Comparison of ENCODE assay signal across 10 mouse cellular contexts in the genomic region with DNA sequence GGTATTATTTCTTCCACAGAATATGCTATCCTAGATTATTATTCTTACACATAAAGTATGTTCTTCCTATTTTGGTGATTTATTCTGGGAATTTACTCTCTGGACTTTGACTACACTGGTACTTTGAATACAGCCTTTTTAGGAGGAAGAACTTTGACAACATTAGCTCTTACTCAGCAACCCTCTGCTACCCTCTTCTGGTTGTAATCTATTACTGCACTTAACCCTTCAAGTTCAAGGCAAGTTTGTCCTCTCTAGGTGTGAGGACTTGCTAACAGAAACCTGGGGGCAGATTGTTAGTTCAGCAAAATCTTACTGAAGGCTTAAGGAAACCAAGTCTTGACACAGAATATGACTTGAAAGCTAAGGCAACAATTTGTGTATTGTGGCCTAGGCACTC. TPM values are rescaled to one million over a fixed set of nuclear protein-coding genes. Genes with fewer than 3 reads are reported as not detected.
DNase-seq lines count a peak whose midpoint lies in the region; ATAC-seq and TF ChIP-seq lines count a peak whose summit lies in the region.
"Had no signal": no experiment of that assay in that cellular context is flagged by ENCODE, and none has a peak within 500 bp of the region (broad histone marks: within the 10 kb centered on the region; RNA-seq: fewer than 3 reads in every experiment).

No protein-coding gene starts in this region.

- no peak overlapping the region for H3K4me2 ChIP-seq in hindbrain, postnatal 0 days (ENCODE audit: low read depth, low read length)
- H3K4me2 ChIP-seq in hindbrain, embryonic 13.5 days, result no peak overlapping the region
- H3K4me2 ChIP-seq in neural tube, embryonic 12.5 days (replicated peaks), result no peak overlapping the region
- H3K4me2 ChIP-seq in stomach, postnatal 0 days (replicated peaks; ENCODE audit: low read depth), result no peak overlapping the region
- H3K4me2 ChIP-seq: limb, embryonic 15.5 days had no signal

- 0 out of 2 replicates have a peak, but pooled peaks have one; percentile 51 for ATAC-seq in hindbrain, postnatal 0 days
- ATAC-seq in hindbrain, embryonic 13.5 days (ENCODE audit: low FRiP score), result no peak
- peak; percentile 56; the same call in 1 of the 2 replicates for ATAC-seq in neural tube, embryonic 12.5 days (ENCODE audit: low FRiP score, low read depth)
- no peak for ATAC-seq in stomach, postnatal 0 days (ENCODE audit: low FRiP score, low TSS enrichment)

- H3K4me1 ChIP-seq in hindbrain, postnatal 0 days (ENCODE audit: insufficient read depth, low read length), result no peaks in the 10 kb centered on the region
- H3K4me1 ChIP-seq in hindbrain, embryonic 13.5 days (replicated peaks), result no peaks in the 10 kb centered on the region
- no peaks in the 10 kb centered on the region for H3K4me1 ChIP-seq in neural tube, embryonic 12.5 days
- no peaks in the 10 kb centered on the region for H3K4me1 ChIP-seq in stomach, postnatal 0 days (replicated peaks; ENCODE audit: control insufficient read depth, insufficient read depth)
- H3K4me1 ChIP-seq: hindbrain, embryonic 10.5 days; limb, embryonic 15.5 days had no signal

- peak; percentile 74 for TF ChIP-seq CTCF in hindbrain, postnatal 0 days (IDR thresholded peaks at IDR 0.05; ENCODE audit: low read depth)
- TF ChIP-seq CTCF in stomach, postnatal 0 days (IDR thresholded peaks at IDR 0.05; ENCODE audit: low read depth), result peak; percentile 78

- TF ChIP-seq EP300 in stomach, postnatal 0 days (optimal IDR thresholded peaks at IDR 0.05), result no peak

- H3K27ac ChIP-seq in hindbrain, postnatal 0 days, result no peak overlapping the region
- H3K27ac ChIP-seq in hindbrain, embryonic 13.5 days, result no peak overlapping the region
- H3K27ac ChIP-seq in neural tube, embryonic 12.5 days, result no peak overlapping the region
- H3K27ac ChIP-seq in stomach, postnatal 0 days (replicated peaks), result no peak overlapping the region
- H3K27ac ChIP-seq: hindbrain, embryonic 10.5 days; limb, embryonic 15.5 days had no signal

- H3K4me3 ChIP-seq in hindbrain, postnatal 0 days (ENCODE audit: low read length), result no peak overlapping the region
- no peak overlapping the region for H3K4me3 ChIP-seq in hindbrain, embryonic 13.5 days
- no peak overlapping the region for H3K4me3 ChIP-seq in neural tube, embryonic 12.5 days
- no peak overlapping the region for H3K4me3 ChIP-seq in stomach, postnatal 0 days (ENCODE audit: low read depth, low read length)
- H3K4me3 ChIP-seq: hindbrain, embryonic 10.5 days; limb, embryonic 15.5 days had no signal

- no peaks in the 10 kb centered on the region for H3K27me3 ChIP-seq in hindbrain, postnatal 0 days (ENCODE audit: insufficient read depth, low read length)
- H3K27me3 ChIP-seq in hindbrain, embryonic 13.5 days, result no peaks in the 10 kb centered on the region
- H3K27me3 ChIP-seq in neural tube, embryonic 12.5 days (replicated peaks), result no peaks in the 10 kb centered on the region
- H3K27me3 ChIP-seq in stomach, postnatal 0 days (ENCODE audit: control insufficient read depth, insufficient read depth, low read length), result no peaks in the 10 kb centered on the region
- H3K27me3 ChIP-seq: limb, embryonic 15.5 days had no signal

- H3K36me3 ChIP-seq in hindbrain, postnatal 0 days (ENCODE audit: insufficient read depth, low read length), result no peaks in the 10 kb centered on the region
- H3K36me3 ChIP-seq in hindbrain, embryonic 13.5 days, result no peaks in the 10 kb centered on the region
- H3K36me3 ChIP-seq in neural tube, embryonic 12.5 days, result no peaks in the 10 kb centered on the region
- H3K36me3 ChIP-seq in stomach, postnatal 0 days (ENCODE audit: control insufficient read depth, insufficient read depth, low read length), result no peaks in the 10 kb centered on the region
- H3K36me3 ChIP-seq: hindbrain, embryonic 10.5 days; limb, embryonic 15.5 days had no signal

- no peak overlapping the region for H3K9ac ChIP-seq in hindbrain, postnatal 0 days (replicated peaks; ENCODE audit: low read length)
- no peak overlapping the region for H3K9ac ChIP-seq in hindbrain, embryonic 13.5 days
- no peak overlapping the region for H3K9ac ChIP-seq in neural tube, embryonic 12.5 days
- no peak overlapping the region for H3K9ac ChIP-seq in stomach, postnatal 0 days (ENCODE audit: low read length)
- H3K9ac ChIP-seq: limb, embryonic 15.5 days had no signal

- peak; percentile 61 for DNase-seq in hindbrain, postnatal 0 days (ENCODE audit: low spot score)
- no peak for DNase-seq in neural tube, embryonic 10.5 days (ENCODE audit: extremely low spot score, low spot score)
- DNase-seq in embryo, embryonic 9.5 days (ENCODE audit: extremely low spot score), result peak; percentile 9
- DNase-seq in stomach, postnatal 0 days (ENCODE audit: low spot score), result no peak
- DNase-seq in spleen, postnatal 14 days (ENCODE audit: low spot score in 2 of 2), result no peak
- no peak for DNase-seq in MN1 (ENCODE audit: low spot score)

- no peaks in the 10 kb centered on the region for H3K9me3 ChIP-seq in hindbrain, postnatal 0 days (ENCODE audit: low read length)
- H3K9me3 ChIP-seq in hindbrain, embryonic 13.5 days, result 0 out of 2 replicates have a peak, but pooled peaks cover 1% of the 10 kb centered on the region
- no peaks in the 10 kb centered on the region for H3K9me3 ChIP-seq in neural tube, embryonic 12.5 days
- no peaks in the 10 kb centered on the region for H3K9me3 ChIP-seq in stomach, postnatal 0 days (ENCODE audit: control insufficient read depth, low read length)
- H3K9me3 ChIP-seq: hindbrain, embryonic 10.5 days; limb, embryonic 15.5 days had no signal

RNA-seq across cellular contexts. Expression of a gene that starts 17.5 kb away (rescaled TPM):
- total RNA-seq in hindbrain, postnatal 0 days (2014; rRNA removed), result 160 and 179 TPM in 2 replicates
- polyA plus RNA-seq in hindbrain, postnatal 0 days (2015; fragmentation: Nextera tagmentation; extraction: Ambion mirVana), result 54.8 and 57.9 TPM in 2 replicates
- polyA plus RNA-seq in hindbrain, embryonic 13.5 days (2015; fragmentation: Nextera tagmentation; extraction: Ambion mirVana), result 25.1 and 27.1 TPM in 2 replicates
- polyA plus RNA-seq in neural tube, embryonic 12.5 days (2016; fragmentation: Nextera tagmentation; extraction: Ambion mirVana), result 2.8 and 3.5 TPM in 2 replicates
- 0.02 TPM in 1 of 2 replicates, not detected in the other for polyA plus RNA-seq in stomach, postnatal 0 days (2015; fragmentation: Nextera tagmentation; extraction: Ambion mirVana)

Comparison
In these comparisons a context has a peak if more than half of its experiments do, and no peak if none do; other contexts are left out.
1. ATAC-seq: peak in hindbrain, postnatal 0 days (single experiment) and neural tube, embryonic 12.5 days (single experiment); none in hindbrain, embryonic 13.5 days (single experiment) and stomach, postnatal 0 days (single experiment).
2. DNase-seq: peak in hindbrain, postnatal 0 days (single experiment) and embryo, embryonic 9.5 days (single experiment); none in neural tube, embryonic 10.5 days (single experiment), stomach, postnatal 0 days (single experiment), spleen, postnatal 14 days (0 of 2) and MN1 (single experiment).